Mouse (Mus musculus): ENCODE measurements around the gene Olfr877.

Olfr877 gene

DNA sequence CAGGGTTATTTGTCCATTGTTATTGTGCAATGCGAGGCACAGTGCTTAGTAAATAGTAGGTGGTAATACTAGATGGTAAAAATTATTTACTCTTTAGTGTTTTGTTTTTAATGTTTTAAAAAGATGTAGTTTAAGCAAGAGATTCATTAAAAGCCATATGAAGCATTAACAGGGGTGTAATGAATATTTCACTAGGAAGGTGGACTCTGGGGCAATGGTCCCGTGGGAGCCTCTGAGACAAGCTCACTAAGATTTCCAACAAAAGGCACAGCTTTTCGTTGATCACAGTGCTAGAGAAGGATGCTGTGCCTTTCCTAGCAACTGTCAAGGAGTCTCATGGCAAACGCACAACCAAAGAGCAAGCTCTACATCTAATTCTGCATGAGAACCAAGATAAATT lies at the start of gene Olfr877:
TSS of gene Olfr877 (plus strand) at position 301 of the 400 bp plus-strand sequence.
- DNase-seq (ENCODE audit: low read depth, low spot score), result no peak

DNA sequence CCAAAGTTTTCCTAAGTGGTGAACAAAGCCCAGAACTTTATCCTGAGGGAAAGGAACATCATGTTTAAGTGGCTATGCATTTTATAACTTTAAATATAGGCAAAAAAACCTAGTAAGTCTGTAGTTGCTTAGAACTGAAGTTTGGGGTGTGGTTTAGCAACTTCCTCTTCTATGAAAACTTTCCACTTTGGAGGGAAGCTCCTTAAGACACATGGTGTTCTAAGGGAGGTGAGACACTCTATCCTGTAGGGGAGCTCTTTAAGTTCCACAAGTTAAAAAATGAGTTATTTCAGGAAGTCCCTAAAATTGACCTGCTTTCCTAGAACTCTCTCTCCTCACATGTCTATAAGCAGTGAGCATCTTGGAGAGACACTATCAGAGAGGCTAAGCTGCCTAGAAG lies 46.8 kb upstream of the Olfr877 start:
- DNase-seq (ENCODE audit: low read depth, low spot score), result no peak

DNA sequence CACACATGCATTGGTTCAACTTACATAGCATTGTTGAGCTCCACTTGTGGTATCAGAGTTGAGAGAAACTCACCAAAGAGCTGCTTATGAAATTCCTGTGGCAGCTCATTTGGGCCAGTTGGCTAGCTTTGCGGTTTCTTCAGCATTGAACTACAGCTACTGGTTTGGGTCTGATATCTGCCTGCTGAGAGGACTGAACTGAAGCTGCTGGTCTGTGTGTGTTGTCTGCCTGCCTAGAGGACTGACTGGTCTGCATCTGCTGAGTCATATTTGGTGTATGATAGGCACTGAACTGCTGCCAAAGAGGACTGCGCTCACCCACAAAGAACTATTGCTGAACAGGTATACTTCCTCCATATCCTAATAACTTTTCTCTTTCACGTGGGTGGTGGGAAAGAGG lies 45.6 kb upstream of the Olfr877 start:
- DNase-seq (ENCODE audit: low read depth, low spot score), result no peak

DNA sequence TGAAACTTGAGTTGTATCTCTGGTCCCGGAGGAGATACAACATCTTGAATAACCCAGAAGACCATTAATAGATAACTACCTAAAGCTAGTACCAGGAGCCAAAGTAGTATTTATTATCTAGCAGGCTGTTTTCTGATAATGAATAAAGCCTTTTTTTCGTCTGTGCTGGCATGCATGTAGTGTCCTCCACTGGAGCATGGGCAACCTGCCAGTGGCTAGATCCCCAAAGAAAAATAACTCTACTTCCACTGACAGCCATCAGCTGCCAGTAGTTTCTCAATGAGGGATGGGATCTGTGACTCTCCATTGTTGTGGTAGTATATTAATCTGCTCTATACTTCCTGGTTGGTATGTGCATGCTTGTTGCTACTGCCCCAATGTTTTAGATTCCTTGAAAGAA lies 45.1 kb upstream of the Olfr877 start:
- DNase-seq (ENCODE audit: low read depth, low spot score), result no peak

DNA sequence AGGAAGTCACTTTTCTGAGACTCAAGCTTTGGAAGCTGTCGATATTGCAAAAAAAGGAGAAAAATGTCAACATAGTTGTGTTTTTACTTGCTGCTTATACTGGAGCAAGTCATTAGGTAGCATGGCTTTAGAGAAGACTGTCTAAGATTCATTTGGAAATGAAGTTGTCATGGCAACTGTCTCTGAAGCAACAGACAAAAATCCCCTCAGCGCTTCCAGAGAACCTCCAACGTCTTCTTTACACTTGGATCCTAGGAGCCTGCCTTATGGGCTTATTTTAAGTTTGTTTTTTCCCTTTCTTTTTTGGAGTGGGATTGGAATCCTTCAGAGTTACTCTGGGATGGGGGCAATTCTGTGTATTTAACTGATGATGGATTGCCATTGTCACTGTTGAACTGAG lies 39.4 kb upstream of the Olfr877 start:
- DNase-seq (ENCODE audit: low read depth, low spot score), result no peak

DNA sequence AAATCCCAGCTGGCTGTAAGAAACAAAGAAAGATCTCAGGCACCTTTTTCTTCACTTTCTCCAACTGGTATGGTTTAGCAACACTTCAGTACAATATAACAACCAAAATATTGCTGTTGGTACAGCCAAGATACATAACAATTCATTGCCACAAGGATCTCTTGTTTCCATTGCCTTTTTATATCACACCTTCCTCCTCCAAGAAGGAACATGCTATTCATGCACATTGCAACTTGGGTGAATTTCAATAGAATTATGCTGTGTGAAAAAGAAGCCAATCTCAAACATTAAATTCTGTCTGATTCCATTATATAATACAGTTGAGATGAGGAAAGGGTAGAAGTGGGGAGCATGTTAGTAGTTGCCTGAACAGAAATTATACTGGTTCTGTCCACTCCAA lies 24.2 kb upstream of the Olfr877 start:
- DNase-seq (ENCODE audit: low read depth, low spot score), result no peak

DNA sequence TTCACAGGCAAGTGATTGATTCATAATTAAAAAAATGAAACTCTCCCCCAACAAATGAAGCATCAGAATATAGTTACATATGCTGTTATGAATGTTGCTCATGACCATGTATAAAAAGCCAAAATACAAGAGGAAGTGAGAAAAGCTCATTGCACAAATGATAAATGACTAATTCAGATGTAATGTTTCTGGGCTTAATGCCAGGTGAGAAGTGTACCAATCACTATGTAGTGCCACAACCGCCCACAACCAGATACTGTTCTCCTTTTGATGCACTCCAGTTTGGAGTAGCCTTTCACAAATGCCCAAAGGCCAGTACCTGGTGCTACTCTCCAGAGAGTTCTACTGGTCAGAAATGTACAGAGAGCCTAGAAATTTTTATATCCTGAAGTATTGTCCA lies 20.7 kb upstream of the Olfr877 start:
- no peak for DNase-seq (ENCODE audit: low read depth, low spot score)

DNA sequence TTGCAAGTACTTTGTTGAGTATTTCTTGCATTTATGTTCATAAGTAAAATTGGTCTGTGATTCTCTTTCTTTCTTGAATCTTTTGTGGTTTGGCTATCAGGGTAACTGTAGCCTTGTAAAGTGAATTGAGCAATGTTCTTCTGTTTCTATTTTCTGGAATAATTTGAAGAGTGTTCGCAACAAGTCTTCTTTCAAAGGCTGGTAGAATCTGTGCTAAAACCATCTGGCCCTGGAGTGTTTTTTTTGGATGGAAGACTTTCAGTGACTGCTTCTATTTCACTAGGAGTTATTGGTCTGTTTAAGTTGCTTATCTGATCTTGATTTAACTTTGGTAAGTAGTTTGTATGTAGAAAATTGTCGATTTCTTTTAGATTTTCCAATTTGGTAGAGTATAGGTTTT lies 4.8 kb upstream of the Olfr877 start:
- DNase-seq (ENCODE audit: low read depth, low spot score), result no peak

DNA sequence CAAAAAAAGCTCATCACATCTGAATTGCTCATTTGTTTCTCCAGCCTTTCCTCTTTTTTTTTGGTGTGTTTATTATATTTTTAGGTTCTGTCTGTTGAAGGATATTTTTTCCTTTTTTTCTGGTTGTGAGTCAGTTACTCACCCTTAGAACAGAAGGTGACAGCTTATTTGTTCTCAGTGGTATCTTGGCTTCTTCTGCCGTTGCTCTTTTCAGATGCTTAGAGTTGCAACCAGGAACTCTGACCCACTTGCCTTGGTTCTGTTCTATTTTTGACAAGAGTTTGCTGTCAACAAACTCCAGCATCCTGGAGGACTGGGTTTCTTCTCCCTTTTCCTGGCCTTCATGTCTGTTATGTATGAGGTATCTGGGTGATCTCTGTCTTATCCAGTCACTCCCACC lies 9.3 kb downstream of the Olfr877 start:
- DNase-seq (ENCODE audit: low read depth, low spot score), result no peak

DNA sequence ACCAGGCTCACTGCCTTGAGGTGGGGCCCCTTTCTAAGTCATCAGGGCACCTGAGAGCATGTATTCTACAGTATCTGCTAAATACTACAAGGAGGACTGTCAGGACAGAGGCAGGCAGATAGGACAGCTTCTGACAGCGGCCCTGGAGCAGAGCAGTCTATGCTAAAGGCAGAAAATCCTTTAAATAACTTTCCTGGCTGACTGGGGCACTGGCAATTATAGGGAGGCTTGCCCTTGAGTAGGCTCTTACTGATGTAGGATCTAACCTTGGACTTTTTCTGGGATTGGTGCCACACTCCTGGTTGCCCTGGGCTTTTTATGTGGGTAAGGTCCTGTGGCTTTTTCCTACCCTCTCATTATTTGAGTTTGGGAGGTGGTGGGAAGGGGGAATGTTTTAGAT lies 16.2 kb downstream of the Olfr877 start:
- no peak for DNase-seq (ENCODE audit: low read depth, low spot score)

DNA sequence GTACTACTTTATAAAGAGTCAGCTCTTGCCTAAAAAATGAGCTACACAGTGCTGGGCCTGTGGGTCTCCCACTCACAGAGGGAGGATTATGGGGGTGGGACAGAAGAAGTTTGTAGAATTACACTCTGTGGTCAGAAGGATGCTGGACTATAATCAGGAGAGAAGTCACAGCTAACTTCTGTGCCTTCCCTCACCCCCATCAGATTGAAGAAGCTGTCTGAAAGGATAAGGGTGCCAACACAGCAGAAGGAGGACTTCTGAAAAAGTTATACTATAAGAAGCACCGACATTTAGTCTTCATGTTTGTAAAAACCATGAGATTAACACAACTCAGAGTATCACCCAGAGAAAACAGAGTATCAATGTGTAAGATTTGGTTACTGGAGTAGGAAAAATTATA lies 17.0 kb downstream of the Olfr877 start:
- no peak for DNase-seq (ENCODE audit: low read depth, low spot score)

DNA sequence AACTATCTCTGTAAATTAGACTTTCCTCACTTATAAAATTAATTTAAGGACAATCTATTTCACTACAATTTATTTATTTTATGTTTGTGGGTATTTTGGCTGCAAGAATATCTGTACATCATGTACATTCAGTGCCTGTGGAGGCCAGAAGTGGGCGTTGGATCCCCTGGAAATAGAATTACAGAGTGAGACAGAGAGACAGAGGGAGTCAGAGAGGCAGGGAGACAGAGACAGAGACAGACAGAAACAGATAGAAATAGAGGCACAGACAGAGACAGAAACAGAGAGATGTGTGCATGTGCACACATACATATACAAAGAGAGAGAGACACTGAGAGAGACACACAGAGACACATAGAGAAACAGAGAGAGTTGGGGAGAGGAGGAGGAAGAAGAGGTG lies 17.5 kb downstream of the Olfr877 start:
- no peak for DNase-seq (ENCODE audit: low read depth, low spot score)

DNA sequence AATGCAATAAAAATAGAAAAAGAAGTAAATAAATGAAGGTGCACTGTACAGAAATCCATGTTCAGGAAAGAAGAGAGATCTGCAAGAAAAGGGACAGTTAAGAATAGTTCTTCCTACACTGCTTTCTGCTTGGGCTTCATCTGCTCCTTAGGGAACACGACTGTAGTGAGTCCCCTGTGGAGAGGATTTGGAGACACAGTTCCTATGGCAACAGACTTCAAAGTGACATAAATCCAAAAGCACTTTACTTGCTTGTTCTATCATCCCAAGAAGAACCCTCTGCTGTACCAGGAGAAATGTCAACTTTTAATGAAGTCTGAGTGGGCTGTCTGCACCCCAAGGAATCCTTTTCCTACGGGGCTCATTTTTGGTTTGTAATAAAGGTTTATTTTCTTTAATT lies 36.9 kb downstream of the Olfr877 start:
- DNase-seq (ENCODE audit: low read depth, low spot score), result no peak

DNA sequence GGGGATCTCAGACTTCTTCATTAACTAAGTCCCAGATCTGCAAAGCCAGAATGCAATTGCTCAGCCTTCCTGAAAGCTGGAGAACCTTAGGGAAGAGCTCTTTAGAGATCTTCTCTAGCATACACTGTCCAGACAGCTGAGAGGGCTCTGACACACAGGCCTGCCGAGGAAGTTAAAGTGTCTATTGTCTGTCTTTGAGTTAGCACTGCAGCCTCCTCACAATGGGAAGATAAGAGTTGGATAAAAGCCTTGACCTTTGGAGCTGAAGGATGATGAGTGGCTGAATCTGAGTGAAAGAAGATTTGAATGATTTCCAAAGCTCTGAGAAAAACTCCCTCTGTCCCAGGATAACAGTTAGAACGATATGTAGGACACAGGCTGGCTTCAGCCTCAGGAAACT lies 42.6 kb downstream of the Olfr877 start, which contains the start of gene Olfr145:
TSS of gene Olfr145 (plus strand) at position 64 of the 400 bp plus-strand sequence.
- DNase-seq (ENCODE audit: low read depth, low spot score), result no peak

DNA sequence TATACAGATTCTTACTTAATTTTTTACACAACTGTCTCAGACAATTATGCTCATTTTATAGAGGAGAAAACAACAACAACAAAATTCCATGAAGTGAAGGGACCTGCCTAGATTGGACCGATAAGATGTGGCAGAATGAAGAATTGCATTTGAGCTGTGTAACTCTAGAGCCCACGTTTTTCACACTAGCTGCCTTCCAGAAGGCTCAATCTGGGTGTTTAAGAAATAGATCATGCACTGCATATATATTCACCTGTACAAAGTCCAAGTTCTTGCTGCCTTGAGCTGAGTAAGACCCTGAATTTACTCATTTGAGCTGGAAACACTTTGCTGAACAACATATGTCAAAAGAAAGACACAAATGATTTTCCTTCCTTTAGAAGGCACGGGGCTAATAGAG lies 51.5 kb downstream of the Olfr877 start:
- no peak for DNase-seq (ENCODE audit: low read depth, low spot score)

Data from mesoderm, embryonic 11.5 days (tissue).